ENCODE assay signal across 8 mouse cellular contexts in the genomic region with DNA sequence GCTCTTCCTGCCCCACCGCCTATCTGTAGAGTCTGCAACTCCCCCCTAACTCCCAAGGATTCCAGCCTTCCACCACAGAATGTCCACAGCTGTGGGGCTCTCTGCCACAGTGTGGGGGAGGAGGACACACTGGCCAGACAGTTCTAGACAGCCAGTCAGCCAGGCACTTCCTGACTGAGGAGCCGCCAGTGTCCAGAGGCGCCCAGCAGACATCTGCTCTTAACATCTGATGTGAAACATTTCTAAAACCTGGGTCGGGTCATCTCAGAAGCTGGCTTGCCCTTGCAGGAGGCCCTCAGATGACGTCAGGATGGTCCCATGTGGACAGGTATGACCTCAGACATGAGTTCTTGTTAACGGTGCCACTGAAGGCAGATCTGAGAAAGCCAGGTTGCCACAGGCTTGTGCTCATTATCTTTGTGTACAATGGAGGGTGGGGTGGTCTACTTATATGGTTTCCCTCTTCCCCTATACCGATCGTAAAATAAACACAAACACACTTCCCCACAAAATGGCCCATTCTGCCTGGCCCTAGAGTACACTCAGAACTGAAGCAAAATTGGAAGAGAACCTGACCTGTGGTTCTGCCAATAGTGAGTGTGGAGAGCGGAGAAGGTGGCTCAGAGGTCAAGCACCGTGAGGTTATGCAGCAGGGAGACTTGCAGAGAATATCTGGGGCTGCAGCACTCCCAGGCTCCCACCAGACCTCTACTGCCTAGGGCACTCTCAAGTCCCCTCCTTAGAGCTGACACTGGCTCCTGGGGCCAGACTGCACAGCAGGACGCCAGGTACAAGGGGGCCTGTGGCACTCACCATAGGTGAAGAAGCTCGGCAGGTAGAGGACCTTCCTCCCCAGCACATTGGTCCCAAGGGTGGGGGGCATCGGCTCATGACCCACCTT. TPM values are rescaled to one million over a fixed set of nuclear protein-coding genes. Genes with fewer than 3 reads are reported as not detected.
DNase-seq lines count a peak whose midpoint lies in the region; ATAC-seq and TF ChIP-seq lines count a peak whose summit lies in the region.

No protein-coding gene starts in this region.

- no peaks in the 10 kb centered on the region for H3K9me3 ChIP-seq in E14TG2a.4 (ENCODE audit: low read length)
- no peaks in the 10 kb centered on the region for H3K9me3 ChIP-seq in heart, embryonic 10.5 days
- no peaks in the 10 kb centered on the region for H3K9me3 ChIP-seq in kidney, embryonic 16.5 days (ENCODE audit: low read length)

- peak; percentile 56 for DNase-seq in embryo, embryonic 11 days
- peak; percentile 88 for DNase-seq in heart, embryonic 10.5 days (ENCODE audit: low spot score)
- peak; percentile 66 for DNase-seq in lung, postnatal 36 days
- peak; percentile 50 for DNase-seq in yolk sac, embryonic 10.5 days (ENCODE audit: low spot score)
- DNase-seq in cerebellum, postnatal 36 days: no peak

- 22% methylated on average over 13 of the region's 13 CpGs for WGBS in heart, embryonic 10.5 days
- WGBS in kidney, embryonic 16.5 days: 29% methylated on average over 13 of the region's 13 CpGs

- H3K27ac ChIP-seq in heart, embryonic 10.5 days: peak overlapping the region; percentile 90
- peak overlapping the region; percentile 89 for H3K27ac ChIP-seq in kidney, embryonic 16.5 days (ENCODE audit: low read length)

- peak overlapping the region; percentile 49 for H3K4me3 ChIP-seq in E14TG2a.4 (replicated peaks; ENCODE audit: low read length)
- peak overlapping the region; percentile 40 for H3K4me3 ChIP-seq in heart, embryonic 10.5 days
- no peak overlapping the region for H3K4me3 ChIP-seq in kidney, embryonic 16.5 days (ENCODE audit: low read length)

- ATAC-seq in kidney, embryonic 16.5 days (ENCODE audit: low FRiP score, low TSS enrichment): peak; percentile 87
- no peak for ATAC-seq in CD4-positive, CD25-positive, alpha-beta regulatory T cell, adult 4 months

- H3K9ac ChIP-seq in kidney, embryonic 16.5 days (replicated peaks; ENCODE audit: low read length): 0 out of 2 replicates have a peak overlapping the region, but pooled peaks have one; percentile 41

- peak overlapping the region; percentile 33; the same call in 1 of the 2 replicates for H3K4me2 ChIP-seq in kidney, embryonic 16.5 days (replicated peaks; ENCODE audit: low read depth, low read length)

- peaks cover 78% of the 10 kb centered on the region for H3K4me1 ChIP-seq in E14TG2a.4 (replicated peaks; ENCODE audit: low read depth, low read length)
- peaks cover 49% of the 10 kb centered on the region for H3K4me1 ChIP-seq in heart, embryonic 10.5 days
- peaks cover 54% of the 10 kb centered on the region for H3K4me1 ChIP-seq in kidney, embryonic 16.5 days (ENCODE audit: insufficient read depth, low read length)

- H3K27me3 ChIP-seq in E14TG2a.4 (ENCODE audit: insufficient read depth, low read length): no peaks in the 10 kb centered on the region
- no peaks in the 10 kb centered on the region for H3K27me3 ChIP-seq in heart, embryonic 10.5 days (ENCODE audit: insufficient read depth, poor library complexity, severe bottlenecking)
- H3K27me3 ChIP-seq in kidney, embryonic 16.5 days (ENCODE audit: insufficient read depth, low read length): no peaks in the 10 kb centered on the region

- H3K36me3 ChIP-seq in E14TG2a.4 (ENCODE audit: insufficient read depth, low read length): peaks cover 59% of the 10 kb centered on the region
- peaks cover 60% of the 10 kb centered on the region for H3K36me3 ChIP-seq in heart, embryonic 10.5 days
- peaks cover 31% of the 10 kb centered on the region for H3K36me3 ChIP-seq in kidney, embryonic 16.5 days (ENCODE audit: insufficient read depth, low read length)

- TF ChIP-seq CTCF in E14TG2a.4 (conservative IDR thresholded peaks at IDR 0.05; ENCODE audit: low read length): no peak

RNA-seq across cellular contexts. Expression of gene Mtch1, which starts 5.5 kb away (rescaled TPM):
- 281 and 310 TPM in 2 replicates for polyA plus RNA-seq in heart, embryonic 10.5 days (2016; fragmentation: Nextera tagmentation; extraction: Ambion mirVana)
- 189 and 316 TPM in 2 replicates for polyA plus RNA-seq in kidney, embryonic 16.5 days (2015; fragmentation: Nextera tagmentation; extraction: Ambion mirVana)
- 10 to 100 TPM; 11.0 to 13.9 TPM for polyA plus RNA-seq in CD4-positive, CD25-positive, alpha-beta regulatory T cell, adult 4 months (2017; shearing (Covaris generic))

RNA-seq across cellular contexts. Expression of gene Fgd2, which starts 18.5 kb away (rescaled TPM):
- 2.2 and 3.8 TPM in 2 replicates for polyA plus RNA-seq in heart, embryonic 10.5 days (2016; fragmentation: Nextera tagmentation; extraction: Ambion mirVana)
- 14.4 and 16.2 TPM in 2 replicates for polyA plus RNA-seq in kidney, embryonic 16.5 days (2015; fragmentation: Nextera tagmentation; extraction: Ambion mirVana)
- polyA plus RNA-seq in CD4-positive, CD25-positive, alpha-beta regulatory T cell, adult 4 months (2017; shearing (Covaris generic)): 1 to 10 TPM in 1 of 2 experiments, under 1 TPM in 1; 0.65 to 9.4 TPM

RNA-seq across cellular contexts. Expression of gene Pi16, which starts 24.8 kb away (rescaled TPM):
- 1.9 and 2.6 TPM in 2 replicates for polyA plus RNA-seq in heart, embryonic 10.5 days (2016; fragmentation: Nextera tagmentation; extraction: Ambion mirVana)
- 2.4 and 3.1 TPM in 2 replicates for polyA plus RNA-seq in kidney, embryonic 16.5 days (2015; fragmentation: Nextera tagmentation; extraction: Ambion mirVana)
- polyA plus RNA-seq in CD4-positive, CD25-positive, alpha-beta regulatory T cell, adult 4 months (2017; shearing (Covaris generic)): under 1 TPM; 0.44 to 0.57 TPM

Comparison
In these comparisons a context has a peak if more than half of its experiments do, and no peak if none do; other contexts are left out.
1. DNase-seq: peak in embryo, embryonic 11 days (single experiment), heart, embryonic 10.5 days (single experiment), lung, postnatal 36 days (single experiment) and yolk sac, embryonic 10.5 days (single experiment); none in cerebellum, postnatal 36 days (0 of 2).
2. RNA of gene Mtch1, which starts 5.5 kb away (polyA plus RNA-seq): 189 to 316 TPM in kidney, embryonic 16.5 days and 281 to 310 TPM in heart, embryonic 10.5 days; 11.0 to 13.9 TPM in CD4-positive, CD25-positive, alpha-beta regulatory T cell, adult 4 months; every median in the first group is over 10 times any median in the second.